Mouse (Mus musculus): Measurements from ENCODE around the gene Tsg101. TPM values are rescaled to one million over a fixed set of nuclear protein-coding genes. Genes with fewer than 3 reads are reported as not detected.

The Tsg101 gene
- polyA plus RNA-seq, 1 experiment: 75.1 TPM

DNA sequence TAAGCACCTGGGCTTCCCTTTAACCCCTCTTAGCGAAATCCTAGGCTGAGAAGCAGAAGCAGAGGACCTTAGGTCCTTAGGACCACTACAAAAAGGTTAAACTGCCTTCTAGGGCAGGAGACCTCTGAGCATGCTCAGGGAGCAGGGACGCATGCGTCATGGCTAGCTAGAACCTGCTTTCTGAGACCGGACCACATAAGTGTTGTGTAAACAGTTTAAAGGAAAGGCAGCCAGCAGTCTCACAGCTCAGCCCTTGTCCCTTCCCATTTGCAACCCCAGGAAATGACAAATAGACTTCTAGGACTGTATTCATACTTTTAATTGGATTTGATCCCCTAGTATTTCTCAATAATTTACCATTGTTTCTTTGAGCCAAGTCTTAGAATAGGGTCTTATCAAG, 79.4 kb downstream of the Tsg101 start:
- Histone ChIP-seq H3K4me3 (replicated peaks; ENCODE audit: extremely low read depth, low read depth, low read length) (no peak overlapping the region), H3K4me1 (ENCODE audit: control insufficient read depth, insufficient read depth, low read length) (peaks cover 28% of the 10 kb centered on the region)
- TF ChIP-seq POLR2A (IDR thresholded peaks at IDR 0.05; ENCODE audit: borderline replicate concordance, extremely low read depth, low read depth, low read length): no peak
- no peak for TF ChIP-seq CTCF (IDR thresholded peaks at IDR 0.05; ENCODE audit: insufficient read depth, low read length)
- no peak for DNase-seq
- WGBS: 30% methylated on average over 4 of the region's 4 CpGs

DNA sequence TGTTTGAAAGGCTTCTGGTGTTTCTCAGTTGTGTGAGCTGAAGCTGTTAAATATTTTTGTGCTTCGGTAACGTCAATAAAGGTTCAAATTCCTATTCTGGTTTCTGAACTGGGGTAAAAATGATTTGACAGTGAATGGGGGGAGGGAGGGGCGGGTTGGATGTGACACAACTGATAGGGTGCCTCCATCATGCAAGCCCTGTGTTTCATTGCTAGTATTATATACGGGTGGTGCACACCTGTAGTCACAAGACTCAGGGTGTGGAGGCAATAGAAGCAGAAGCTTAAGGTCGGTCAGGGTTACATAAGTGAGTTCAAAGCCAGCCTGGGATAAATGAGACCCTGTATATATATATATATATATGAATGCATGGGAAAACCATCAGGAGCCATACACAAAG, 79.9 kb downstream of the Tsg101 start:
- WGBS: 70% methylated on average over 5 of the region's 5 CpGs
- DNase-seq: no peak
- TF ChIP-seq CTCF (IDR thresholded peaks at IDR 0.05; ENCODE audit: insufficient read depth, low read length) (no peak), POLR2A (IDR thresholded peaks at IDR 0.05; ENCODE audit: borderline replicate concordance, extremely low read depth, low read depth, low read length) (no peak)
- H3K4me3 ChIP-seq (replicated peaks; ENCODE audit: extremely low read depth, low read depth, low read length): no peak overlapping the region
- peaks cover 26% of the 10 kb centered on the region for H3K4me1 ChIP-seq (ENCODE audit: control insufficient read depth, insufficient read depth, low read length)

DNA sequence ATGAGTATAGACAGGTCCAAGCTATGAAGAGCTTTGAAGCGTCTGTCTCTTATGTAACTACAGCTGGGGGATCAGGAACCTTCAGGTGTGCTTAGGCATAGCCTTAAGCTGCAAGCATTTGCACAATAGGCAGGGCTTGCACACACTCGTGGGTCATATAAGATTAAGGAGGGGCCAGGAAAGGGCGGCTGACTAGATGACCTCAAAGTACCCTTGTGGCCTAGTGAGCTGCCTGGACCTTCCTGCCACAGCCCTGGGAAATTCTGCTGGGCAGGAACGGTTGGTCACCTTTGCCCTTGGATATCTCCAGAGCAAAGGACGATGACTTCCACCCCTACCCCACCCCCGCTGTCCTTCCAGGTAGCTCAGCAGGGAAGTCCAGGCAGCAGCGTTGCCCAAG, 80.3 kb downstream of the Tsg101 start:
- no peak for DNase-seq
- Histone ChIP-seq H3K4me1 (ENCODE audit: control insufficient read depth, insufficient read depth, low read length) (peaks cover 24% of the 10 kb centered on the region), H3K4me3 (replicated peaks; ENCODE audit: extremely low read depth, low read depth, low read length) (no peak overlapping the region)
- TF ChIP-seq CTCF (IDR thresholded peaks at IDR 0.05; ENCODE audit: insufficient read depth, low read length): no peak
- no peak for TF ChIP-seq POLR2A (IDR thresholded peaks at IDR 0.05; ENCODE audit: borderline replicate concordance, extremely low read depth, low read depth, low read length)
- WGBS: 37% methylated on average over 7 of the region's 7 CpGs

Other genes starting within 250 kb of the Tsg101 start
- gene Tph1, start 247.4 kb downstream of the Tsg101 start, polyA plus RNA-seq (2012; rRNA removed): 0.09 TPM in 1 of 2 replicates, not detected in the other
- gene Saal1, start 209.3 kb downstream of the Tsg101 start, polyA plus RNA-seq (2012; rRNA removed): 4.5 and 4.9 TPM in 2 replicates
- 0.97 and 1.4 TPM in 2 replicates for gene Saa3, start 204.3 kb downstream of the Tsg101 start, polyA plus RNA-seq (2012; rRNA removed)
- gene Saa4, start 187.4 kb downstream of the Tsg101 start, polyA plus RNA-seq (2012; rRNA removed): 0.05 and 0.07 TPM in 2 replicates
- 2.4 TPM in 1 of 2 replicates, not detected in the other for gene Saa1, start 177.0 kb downstream of the Tsg101 start, polyA plus RNA-seq (2012; rRNA removed)
- gene Saa2, start 168.2 kb downstream of the Tsg101 start, polyA plus RNA-seq (2012; rRNA removed): not detected in 2 replicates
- 12.3 and 15.4 TPM in 2 replicates for gene Hps5, start 123.9 kb downstream of the Tsg101 start, polyA plus RNA-seq (2012; rRNA removed)
- gene Gtf2h1, start 123.9 kb downstream of the Tsg101 start, polyA plus RNA-seq (2012; rRNA removed): 6.7 and 7.4 TPM in 2 replicates
- 223 and 371 TPM in 2 replicates for gene Ldha, start 78.5 kb downstream of the Tsg101 start, polyA plus RNA-seq (2012; rRNA removed)
- not detected in 2 replicates for gene Ldhc, start 58.8 kb downstream of the Tsg101 start, polyA plus RNA-seq (2012; rRNA removed)
- gene Uevld, start 38.6 kb upstream of the Tsg101 start, polyA plus RNA-seq (2012; rRNA removed): 1.9 and 3.9 TPM in 2 replicates
- gene Gm9999, start 63.6 kb upstream of the Tsg101 start, polyA plus RNA-seq (2012; rRNA removed): not detected in 2 replicates
- 5.2 and 5.6 TPM in 2 replicates for gene Spty2d1, start 88.4 kb upstream of the Tsg101 start, polyA plus RNA-seq (2012; rRNA removed)
- gene Tmem86a, start 130.6 kb upstream of the Tsg101 start, polyA plus RNA-seq (2012; rRNA removed): 28.2 and 32.8 TPM in 2 replicates
- 0.90 and 1.3 TPM in 2 replicates for gene Ptpn5, start 213.7 kb upstream of the Tsg101 start, polyA plus RNA-seq (2012; rRNA removed)